Mouse (Mus musculus) spleen, adult 2 months (tissue): ENCODE measurements at regions not wholly inside any gene's neighbourhood (a gene's known extent, or its start where the extent isn't known, plus 50 kb on each side); places are given as distances from the start of the nearest gene placed in this dataset.

ENCODE experiments used
- CTCF ChIP-seq: fragments of 200-500 bp; IDR thresholded peaks from 2 replicates; pipeline ENCODE4 v1.5.1; 2011; ENCODE audit warnings: mild to moderate bottlenecking, inconsistent platforms; ENCODE audit not compliant: insufficient read depth, insufficient read length, insufficient replicate concordance; ENCODE audit errors: extremely low read depth
- POLR2A ChIP-seq: fragments of 200-500 bp; IDR thresholded peaks from 2 replicates; pipeline ENCODE4 v1.6.1; 2011; ENCODE audit warnings: low read depth, low read length, inconsistent platforms

- TF ChIP-seq CTCF (no peak), POLR2A (no peak)
Observed at GRCm38 (mm10) chr17:62438045-62438444, 443.1 kb downstream of the Efna5 start.
